Mouse (Mus musculus) liver, postnatal 0 days (tissue): Measurements from ENCODE around the gene Zfp143.

Experiments used
- CTCF ChIP-seq: sonication (generic); IDR thresholded peaks from 2 replicates; pipeline ENCODE4 v1.5.1; 2016; ENCODE audit warnings: antibody characterized with exemption, low read depth
- EP300 ChIP-seq: IDR thresholded peaks from 2 replicates; pipeline ENCODE4 v1.6.1; 2016; ENCODE audit warnings: antibody characterized with exemption, low read depth, mild to moderate bottlenecking

- TF ChIP-seq EP300 (peak; percentile 62; the same call in 1 of the 2 replicates), CTCF (no peak)
These were observed 55.8 kb downstream of the Zfp143 start for GRCm38 (mm10) chr7:110116731-110117291.
